Mouse (Mus musculus): ENCODE data around the gene Gm7544. TPM values are rescaled to one million over a fixed set of nuclear protein-coding genes. Genes with fewer than 3 reads are reported as not detected.

Gene Gm7544
- not detected for polyA plus RNA-seq (2014; fragmentation: Illumina TruSeq; extraction: RNeasy Lipid Tissue Mini Kit (QIAGEN cat#74804); ENCODE audit: low read depth, low replicate concordance)

DNA sequence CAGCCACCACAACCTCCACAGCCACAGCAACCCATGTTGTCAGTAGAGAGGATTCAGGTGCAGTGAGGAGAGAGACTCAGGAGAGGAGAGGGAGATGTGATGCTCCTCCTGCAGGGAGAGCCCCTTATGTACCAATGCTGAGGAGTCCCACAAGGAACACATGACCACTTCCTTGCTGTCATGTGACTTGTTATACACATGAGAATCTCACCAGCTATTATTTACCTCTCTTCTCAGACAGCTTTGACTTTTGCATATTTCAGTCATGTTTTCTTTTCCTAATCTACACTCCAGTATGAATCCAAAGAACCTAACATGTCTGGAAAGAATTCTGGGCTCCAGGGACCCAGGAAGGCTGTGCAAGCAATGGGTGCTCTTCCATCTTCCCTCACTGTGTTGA is at the start of gene Gm7544:
TSS of gene Gm7544 (minus strand) at position 101 of the 400 bp plus-strand sequence.

DNA sequence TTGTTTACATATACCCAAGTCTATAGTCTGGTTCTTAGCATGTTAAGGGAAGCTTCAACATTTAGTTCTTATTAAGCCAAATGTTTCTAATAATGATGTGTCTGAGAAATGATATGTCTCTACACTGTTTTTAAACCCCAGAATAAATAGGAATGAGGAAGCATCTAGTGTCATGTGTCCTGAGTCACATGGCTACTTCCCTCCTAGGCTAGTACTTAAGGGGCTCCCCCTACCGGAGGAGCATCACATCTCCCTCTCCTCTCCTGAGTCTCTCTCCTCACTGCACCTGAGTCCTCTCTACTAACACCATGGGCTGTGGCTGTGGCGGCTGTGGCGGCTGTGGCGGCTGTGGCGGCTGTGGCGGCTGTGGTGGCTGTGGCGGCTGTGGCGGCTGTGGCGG is 44.5 kb upstream of the Gm7544 start, which contains the start of gene Gm47959:
TSS of gene Gm47959 (plus strand) at position 243 of the 400 bp plus-strand sequence.

DNA sequence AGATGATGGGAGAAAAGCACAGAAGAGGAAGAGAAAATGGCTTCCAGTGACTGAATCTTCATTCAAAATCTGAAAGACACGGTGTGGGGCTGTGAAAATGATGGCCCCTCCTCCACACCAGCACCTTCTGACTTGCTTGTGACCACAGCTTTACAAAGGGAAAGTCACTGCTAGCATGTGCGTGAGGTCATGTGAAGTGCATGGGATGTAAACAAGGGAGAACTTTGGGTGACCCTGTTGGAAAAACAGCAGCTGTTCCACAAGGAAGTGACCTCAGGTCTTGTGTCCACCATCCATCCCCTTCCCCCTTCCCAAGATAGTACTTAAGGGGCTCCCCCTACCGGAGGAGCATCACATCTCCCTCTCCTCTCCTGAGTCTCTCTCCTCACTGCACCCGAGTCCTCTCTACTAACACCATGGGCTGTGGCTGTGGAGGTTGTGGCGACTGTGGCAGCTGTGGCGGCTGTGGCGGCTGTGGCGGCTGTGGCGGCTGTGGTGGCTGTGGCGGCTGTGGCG is 4.1 kb upstream of the Gm7544 start, which contains the start of gene Gm47955:
TSS of gene Gm47955 (plus strand) at position 417 of the 516 bp plus-strand sequence.

DNA sequence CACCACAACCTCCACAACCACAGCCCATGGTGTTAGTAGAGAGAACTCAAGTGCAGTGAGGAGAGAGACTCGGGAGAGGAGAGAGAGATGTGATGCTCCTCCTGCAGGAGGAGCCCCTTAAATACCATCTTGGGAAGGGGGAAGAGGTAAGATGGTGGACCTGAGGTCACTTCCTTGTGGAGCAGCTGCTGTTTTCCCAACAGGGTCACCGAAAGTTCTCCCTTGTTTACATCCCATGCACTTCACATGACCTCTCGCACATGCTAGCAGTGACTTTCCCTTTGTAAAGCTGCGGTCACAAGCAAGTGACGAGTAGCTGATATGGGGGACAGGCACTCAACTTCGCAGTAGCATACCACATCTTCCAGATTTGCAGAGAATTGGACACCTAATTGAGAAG is 12.5 kb downstream of the Gm7544 start, which contains the start of gene A030003K21Rik:
TSS of gene A030003K21Rik (minus strand) at position 94 of the 400 bp plus-strand sequence.

DNA sequence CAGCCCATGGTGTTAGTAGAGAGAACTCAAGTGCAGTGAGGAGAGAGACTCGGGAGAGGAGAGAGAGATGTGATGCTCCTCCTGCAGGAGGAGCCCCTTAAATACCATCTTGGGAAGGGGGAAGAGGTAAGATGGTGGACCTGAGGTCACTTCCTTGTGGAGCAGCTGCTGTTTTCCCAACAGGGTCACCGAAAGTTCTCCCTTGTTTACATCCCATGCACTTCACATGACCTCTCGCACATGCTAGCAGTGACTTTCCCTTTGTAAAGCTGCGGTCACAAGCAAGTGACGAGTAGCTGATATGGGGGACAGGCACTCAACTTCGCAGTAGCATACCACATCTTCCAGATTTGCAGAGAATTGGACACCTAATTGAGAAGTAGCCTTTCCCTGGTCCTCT is 24.5 kb downstream of the Gm7544 start, which contains the start of gene Gm6217:
TSS of gene Gm6217 (minus strand) at position 74 of the 400 bp plus-strand sequence.

DNA sequence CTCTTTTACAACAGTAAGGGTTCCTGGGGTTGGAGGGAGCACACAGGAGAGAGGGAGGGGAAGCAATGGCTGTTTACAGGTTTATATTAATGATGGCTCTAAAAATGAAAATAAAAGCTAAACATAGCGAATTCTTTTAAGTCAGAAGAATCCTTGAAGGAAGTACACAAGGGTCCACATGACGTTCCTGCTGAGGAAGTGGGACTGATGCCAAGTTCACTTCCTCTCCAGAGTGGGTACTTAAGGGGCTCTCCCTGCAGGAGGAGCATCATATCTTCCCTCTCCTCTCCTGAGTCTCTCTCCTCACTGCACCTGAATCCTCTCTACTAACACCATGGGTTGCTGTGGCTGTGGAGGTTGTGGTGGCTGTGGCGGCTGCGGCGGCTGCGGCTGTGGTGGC is 31.2 kb downstream of the Gm7544 start, which contains the start of gene A030014E15Rik:
TSS of gene A030014E15Rik (plus strand) at position 268 of the 400 bp plus-strand sequence.

DNA sequence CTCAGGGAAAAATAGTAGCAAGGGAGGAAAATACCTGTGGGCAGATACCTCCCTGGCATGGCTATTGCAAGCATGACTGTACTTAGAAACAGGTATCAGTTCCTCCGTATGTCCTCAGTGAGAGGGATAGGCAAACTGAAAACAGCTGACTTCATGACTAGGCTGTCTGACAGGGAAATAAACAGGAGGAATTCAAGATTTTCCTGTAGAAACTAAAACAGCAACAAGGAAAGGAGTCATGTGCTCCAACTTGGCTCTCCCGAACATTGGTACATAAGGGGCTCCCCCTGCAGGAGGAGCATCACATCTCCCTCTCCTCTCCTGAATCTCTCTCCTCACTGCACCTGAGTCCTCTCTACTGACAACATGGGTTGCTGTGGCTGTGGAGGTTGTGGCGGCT is 42.8 kb downstream of the Gm7544 start, which contains the start of gene A030005L19Rik:
TSS of gene A030005L19Rik (plus strand) at position 301 of the 400 bp plus-strand sequence.

Other genes with a start within 250 kb of the Gm7544 start
- gene Mff, start 231.1 kb downstream of the Gm7544 start, polyA plus RNA-seq (2014; fragmentation: Illumina TruSeq; extraction: RNeasy Lipid Tissue Mini Kit (QIAGEN cat#74804); ENCODE audit: low read depth, low replicate concordance) = 101 TPM
- not detected for gene Tm4sf20, start 187.6 kb downstream of the Gm7544 start, polyA plus RNA-seq (2014; fragmentation: Illumina TruSeq; extraction: RNeasy Lipid Tissue Mini Kit (QIAGEN cat#74804); ENCODE audit: low read depth, low replicate concordance)
- gene Gm47791, start 184.8 kb downstream of the Gm7544 start, polyA plus RNA-seq (2014; fragmentation: Illumina TruSeq; extraction: RNeasy Lipid Tissue Mini Kit (QIAGEN cat#74804); ENCODE audit: low read depth, low replicate concordance) = not detected
- gene Agfg1, start 116.5 kb downstream of the Gm7544 start, polyA plus RNA-seq (2014; fragmentation: Illumina TruSeq; extraction: RNeasy Lipid Tissue Mini Kit (QIAGEN cat#74804); ENCODE audit: low read depth, low replicate concordance) = 23.5 TPM
- not detected for gene A030005L19Rik, start 42.7 kb downstream of the Gm7544 start, polyA plus RNA-seq (2014; fragmentation: Illumina TruSeq; extraction: RNeasy Lipid Tissue Mini Kit (QIAGEN cat#74804); ENCODE audit: low read depth, low replicate concordance)
- not detected for gene A030014E15Rik, start 31.1 kb downstream of the Gm7544 start, polyA plus RNA-seq (2014; fragmentation: Illumina TruSeq; extraction: RNeasy Lipid Tissue Mini Kit (QIAGEN cat#74804); ENCODE audit: low read depth, low replicate concordance)
- not detected for gene Gm6217, start 24.6 kb downstream of the Gm7544 start, polyA plus RNA-seq (2014; fragmentation: Illumina TruSeq; extraction: RNeasy Lipid Tissue Mini Kit (QIAGEN cat#74804); ENCODE audit: low read depth, low replicate concordance)
- gene A030003K21Rik, start 12.6 kb downstream of the Gm7544 start, polyA plus RNA-seq (2014; fragmentation: Illumina TruSeq; extraction: RNeasy Lipid Tissue Mini Kit (QIAGEN cat#74804); ENCODE audit: low read depth, low replicate concordance) = not detected
- gene Gm47955, start 4.3 kb upstream of the Gm7544 start, polyA plus RNA-seq (2014; fragmentation: Illumina TruSeq; extraction: RNeasy Lipid Tissue Mini Kit (QIAGEN cat#74804); ENCODE audit: low read depth, low replicate concordance) = not detected
- not detected for gene Gm47959, start 44.5 kb upstream of the Gm7544 start, polyA plus RNA-seq (2014; fragmentation: Illumina TruSeq; extraction: RNeasy Lipid Tissue Mini Kit (QIAGEN cat#74804); ENCODE audit: low read depth, low replicate concordance)
- 3.9 TPM for gene Slc19a3, start 82.4 kb upstream of the Gm7544 start, polyA plus RNA-seq (2014; fragmentation: Illumina TruSeq; extraction: RNeasy Lipid Tissue Mini Kit (QIAGEN cat#74804); ENCODE audit: low read depth, low replicate concordance)
- not detected for gene Krtap28-10, start 86.5 kb upstream of the Gm7544 start, polyA plus RNA-seq (2014; fragmentation: Illumina TruSeq; extraction: RNeasy Lipid Tissue Mini Kit (QIAGEN cat#74804); ENCODE audit: low read depth, low replicate concordance)
- gene Gm47969, start 88.9 kb upstream of the Gm7544 start, polyA plus RNA-seq (2014; fragmentation: Illumina TruSeq; extraction: RNeasy Lipid Tissue Mini Kit (QIAGEN cat#74804); ENCODE audit: low read depth, low replicate concordance) = not detected
- gene A030005K14Rik, start 103.4 kb upstream of the Gm7544 start, polyA plus RNA-seq (2014; fragmentation: Illumina TruSeq; extraction: RNeasy Lipid Tissue Mini Kit (QIAGEN cat#74804); ENCODE audit: low read depth, low replicate concordance) = not detected
- gene Krtap28-13, start 104.9 kb upstream of the Gm7544 start, polyA plus RNA-seq (2014; fragmentation: Illumina TruSeq; extraction: RNeasy Lipid Tissue Mini Kit (QIAGEN cat#74804); ENCODE audit: low read depth, low replicate concordance) = not detected
- gene Ccl20, start 160.8 kb upstream of the Gm7544 start, polyA plus RNA-seq (2014; fragmentation: Illumina TruSeq; extraction: RNeasy Lipid Tissue Mini Kit (QIAGEN cat#74804); ENCODE audit: low read depth, low replicate concordance) = not detected
- 1.7 TPM for gene Daw1, start 203.7 kb upstream of the Gm7544 start, polyA plus RNA-seq (2014; fragmentation: Illumina TruSeq; extraction: RNeasy Lipid Tissue Mini Kit (QIAGEN cat#74804); ENCODE audit: low read depth, low replicate concordance)

Measured in adipose tissue, adult 10 weeks (tissue).